Mouse (Mus musculus): Measurements from ENCODE around the gene Sult2b1. TPM values are rescaled to one million over a fixed set of nuclear protein-coding genes. Genes with fewer than 3 reads are reported as not detected.

Sult2b1 gene
- total RNA-seq, 2 experiments from 2014 or later = 1.2 to 6.4 TPM

- ATAC-seq (replicated peaks; ENCODE audit: poor library complexity) = no peak
Measured at GRCm38 (mm10) chr7:45727625-45728024, 56.8 kb downstream of the Sult2b1 start.

- no peak for ATAC-seq (replicated peaks; ENCODE audit: poor library complexity)
Measured at GRCm38 (mm10) chr7:45726419-45726818, 58.0 kb downstream of the Sult2b1 start.

- no peak for ATAC-seq (replicated peaks; ENCODE audit: poor library complexity)
Measured at GRCm38 (mm10) chr7:45725713-45726112, 58.8 kb downstream of the Sult2b1 start, which contains the start of gene Spaca4. Spaca4 (minus strand) TSS chr7:45725813.

- ATAC-seq (replicated peaks; ENCODE audit: poor library complexity) = no peak
Measured at GRCm38 (mm10) chr7:45725151-45725550, 59.3 kb downstream of the Sult2b1 start.

GRCm38 (mm10) chr7:45723781-45724180 lies 60.7 kb downstream of the Sult2b1 start:
- ATAC-seq (replicated peaks; ENCODE audit: poor library complexity) = no peak

GRCm38 (mm10) chr7:45723301-45723700 lies 61.2 kb downstream of the Sult2b1 start:
- ATAC-seq (replicated peaks; ENCODE audit: poor library complexity) = no peak

GRCm38 (mm10) chr7:45722348-45722713 lies 62.1 kb downstream of the Sult2b1 start:
- ATAC-seq (replicated peaks; ENCODE audit: poor library complexity) = no peak

- ATAC-seq (replicated peaks; ENCODE audit: poor library complexity) = no peak
Measured at GRCm38 (mm10) chr7:45721642-45722347, 62.7 kb downstream of the Sult2b1 start.

- ATAC-seq (replicated peaks; ENCODE audit: poor library complexity) = no peak
Measured at GRCm38 (mm10) chr7:45721234-45721571, 63.3 kb downstream of the Sult2b1 start.

GRCm38 (mm10) chr7:45720413-45721233 lies 63.8 kb downstream of the Sult2b1 start, which contains the start of gene Fam83e:
Fam83e (plus strand) TSS chr7:45721212.
- ATAC-seq (replicated peaks; ENCODE audit: poor library complexity) = no peak

GRCm38 (mm10) chr7:45719738-45720412 lies 64.6 kb downstream of the Sult2b1 start:
- no peak for ATAC-seq (replicated peaks; ENCODE audit: poor library complexity)

- no peak for ATAC-seq (replicated peaks; ENCODE audit: poor library complexity)
Measured at GRCm38 (mm10) chr7:45719180-45719579, 65.3 kb downstream of the Sult2b1 start.

GRCm38 (mm10) chr7:45718331-45718730 lies 66.1 kb downstream of the Sult2b1 start:
- ATAC-seq (replicated peaks; ENCODE audit: poor library complexity) = peak; percentile 0; the same call in 1 of the 2 replicates

GRCm38 (mm10) chr7:45717918-45718297 lies 66.6 kb downstream of the Sult2b1 start, which contains the start of gene Sphk2:
Sphk2 (minus strand) TSS chr7:45718002.
- ATAC-seq (replicated peaks; ENCODE audit: poor library complexity) = peak; percentile 65

GRCm38 (mm10) chr7:45716952-45717917 lies 67.2 kb downstream of the Sult2b1 start:
- peak; percentile 10 for ATAC-seq (replicated peaks; ENCODE audit: poor library complexity)

- ATAC-seq (replicated peaks; ENCODE audit: poor library complexity) = no peak
Measured at GRCm38 (mm10) chr7:45716460-45716857, 68.0 kb downstream of the Sult2b1 start.

GRCm38 (mm10) chr7:45715741-45716459 lies 68.6 kb downstream of the Sult2b1 start:
- ATAC-seq (replicated peaks; ENCODE audit: poor library complexity) = peak; percentile 8

- ATAC-seq (replicated peaks; ENCODE audit: poor library complexity) = peak; percentile 75
Measured at GRCm38 (mm10) chr7:45715090-45715708, 69.3 kb downstream of the Sult2b1 start, which contains the start of gene Rpl18. Rpl18 (plus strand) TSS chr7:45715457.

- no peak for ATAC-seq (replicated peaks; ENCODE audit: poor library complexity)
Measured at GRCm38 (mm10) chr7:45714630-45715089, 69.8 kb downstream of the Sult2b1 start.

All from megakaryocyte progenitor cell, adult 5-6 weeks (primary cell).